Mouse (Mus musculus) gonadal fat pad, adult 2 months (tissue): ENCODE data around the gene Spice1. TPM values are rescaled to one million over a fixed set of nuclear protein-coding genes. Genes with fewer than 3 reads are reported as not detected.

Experiments
- DNase-seq: peaks from one replicate; pipeline ENCODE4 v3.0.0-alpha.2; 2012; ENCODE audit warnings: low read depth
- polyA plus RNA-seq: library from polyadenylated mRNA; depleted of rRNA; stranded (reverse); fragments of >200 nt; gene quantifications from 2 replicates; pipeline ENCODE4 v1.2.3, GENCODE M21; 2012; rRNA removed

Spice1 gene
- 6.3 and 7.4 TPM in 2 replicates for polyA plus RNA-seq

DNA sequence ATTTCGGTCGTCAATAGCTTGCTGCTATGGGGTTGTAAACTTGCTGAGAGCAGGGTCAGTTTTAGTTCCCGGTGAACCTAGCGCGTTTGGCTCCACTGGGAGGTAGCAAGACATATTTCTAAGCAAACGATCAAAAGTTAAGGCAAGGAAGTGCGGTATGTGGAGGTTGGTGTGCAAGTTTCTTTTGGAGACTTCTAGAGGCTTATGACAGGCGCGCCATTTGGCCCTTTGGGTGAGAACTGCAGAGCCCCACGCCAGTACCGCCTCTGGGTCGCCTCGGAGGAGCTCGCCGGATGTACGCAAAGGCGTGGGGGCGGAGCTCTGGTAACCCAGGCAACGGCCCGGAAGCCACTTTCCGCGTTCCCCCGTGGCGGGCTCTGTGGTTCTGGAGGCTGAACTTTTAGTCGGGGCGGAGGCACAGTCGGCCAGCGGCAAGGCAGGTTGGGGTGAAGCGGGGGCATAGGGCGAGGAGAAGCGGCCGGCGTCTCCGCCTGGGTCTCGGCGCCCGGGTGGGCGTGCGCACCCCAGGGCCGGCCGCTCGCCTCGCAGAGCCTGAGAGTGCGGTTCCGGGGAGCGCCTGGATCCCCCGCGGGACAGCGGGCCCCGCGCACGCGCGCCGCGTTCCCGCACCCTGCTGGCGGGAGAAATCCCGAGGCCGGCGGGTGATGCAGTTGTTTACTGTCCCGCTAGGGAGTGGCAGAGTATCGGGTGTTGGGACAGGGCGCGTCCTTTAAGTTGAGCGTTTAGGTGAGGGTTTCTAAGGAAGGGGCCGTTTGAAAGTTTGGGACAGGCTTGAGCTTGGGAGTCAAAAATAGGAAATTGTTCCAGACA is at the start of gene Spice1:
Gene Spice1, plus strand, starts transcription at position 51 of the 831 bp plus-strand sequence.
- no peak for DNase-seq

DNA sequence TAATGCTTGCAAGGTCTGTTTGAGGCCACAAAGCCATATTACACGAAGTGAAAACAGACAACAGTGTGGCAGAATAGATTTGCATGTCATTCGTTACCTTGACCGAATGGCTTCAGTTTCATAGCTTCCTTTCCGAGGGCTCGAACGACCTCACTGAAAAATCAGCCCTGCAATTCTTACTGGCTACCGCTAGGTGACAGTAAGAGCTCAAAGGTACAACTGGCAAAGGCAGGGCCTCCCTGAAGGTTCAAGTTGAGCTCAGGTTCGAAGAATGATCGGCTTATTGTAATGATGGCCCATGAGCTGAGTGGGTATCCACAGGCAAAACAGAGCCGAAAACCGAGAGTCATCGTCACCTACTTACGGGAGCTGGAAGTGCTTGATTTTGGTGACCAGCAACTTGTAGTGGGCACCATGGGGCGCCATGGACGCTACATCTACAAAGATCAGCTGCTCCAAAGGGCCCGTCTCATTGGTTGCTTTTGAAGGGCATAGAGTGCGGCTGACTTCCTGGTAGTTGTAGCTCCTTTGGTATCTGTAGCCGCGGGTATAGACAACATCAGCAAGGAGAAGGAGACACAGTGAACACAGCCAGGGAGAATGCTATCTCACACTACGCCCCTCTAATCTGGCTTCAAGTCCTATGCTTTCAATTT is 47.4 kb upstream of the Spice1 start:
- no peak for DNase-seq

DNA sequence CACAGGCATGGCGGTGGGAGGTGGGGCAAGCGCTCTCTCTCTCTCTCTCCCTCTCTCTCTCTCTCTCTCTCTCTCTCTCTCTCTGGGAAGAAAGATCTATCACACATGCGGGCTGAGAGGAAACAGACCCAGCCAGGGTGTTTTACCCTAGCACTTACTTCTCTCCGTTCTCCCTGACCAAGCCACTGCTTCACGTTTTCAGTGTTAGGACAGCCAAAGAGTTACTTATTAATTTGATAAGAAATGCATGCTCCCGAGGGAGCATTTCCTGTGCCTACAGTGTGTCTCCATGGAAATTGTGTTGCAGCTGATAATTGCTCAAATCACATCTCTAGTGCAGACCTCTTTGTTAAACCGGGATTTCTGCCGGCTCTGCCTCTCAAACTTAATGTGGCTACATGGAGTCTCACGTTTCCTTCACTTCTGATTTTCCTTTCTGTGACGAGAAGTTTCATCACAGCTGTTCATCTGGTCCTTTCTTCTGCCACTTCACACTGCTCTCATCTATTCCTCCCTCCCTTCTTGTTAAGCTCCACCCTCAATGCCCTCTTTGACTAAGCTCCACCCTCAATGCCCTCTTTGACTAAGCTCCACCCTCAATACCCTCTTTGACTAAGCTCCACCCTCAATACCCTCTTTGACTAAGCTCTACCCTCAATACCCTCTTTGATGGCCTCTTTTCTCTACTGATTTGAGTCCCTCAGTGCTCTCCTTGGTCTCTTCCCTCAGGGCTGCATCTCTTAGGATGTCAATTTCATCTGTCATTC is 44.6 kb upstream of the Spice1 start:
- no peak for DNase-seq

DNA sequence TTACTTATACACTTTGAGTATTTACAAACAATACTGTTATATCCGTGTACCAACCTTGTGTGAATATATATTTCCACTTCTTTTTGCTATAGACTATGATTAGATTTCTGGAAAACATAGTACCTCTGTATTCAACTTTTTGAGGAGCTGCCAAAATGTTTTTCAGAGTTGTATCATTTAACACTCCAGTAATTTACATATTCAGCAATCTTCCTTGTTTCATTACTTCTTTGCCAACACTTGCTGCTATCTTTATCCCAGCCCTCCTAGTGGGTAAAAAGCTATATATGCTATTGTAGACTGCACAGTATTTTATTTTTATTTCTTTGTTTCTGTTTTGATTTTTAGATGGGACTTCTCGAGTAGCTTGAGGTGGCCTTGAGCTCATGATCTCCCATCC is 43.1 kb upstream of the Spice1 start:
- DNase-seq = no peak

DNA sequence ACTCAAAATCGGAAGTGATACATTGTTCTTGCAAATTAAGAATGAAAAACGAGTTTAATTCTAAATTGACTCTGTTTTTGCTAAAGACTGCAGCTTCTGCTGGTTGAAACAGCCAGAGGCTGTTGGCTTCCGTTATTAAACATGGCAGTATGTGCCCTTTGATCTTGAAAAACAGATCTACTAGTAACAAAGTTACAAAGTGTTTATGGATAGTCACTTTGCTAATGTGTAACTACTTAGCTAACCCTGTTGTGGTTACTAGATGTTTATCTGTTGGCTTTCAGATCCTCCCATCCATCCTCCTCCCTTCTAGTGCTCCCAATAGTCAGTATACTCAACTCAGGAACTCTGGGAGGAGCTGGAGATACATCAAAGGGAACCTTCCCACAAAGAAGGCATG is 41.3 kb upstream of the Spice1 start:
- DNase-seq = no peak

DNA sequence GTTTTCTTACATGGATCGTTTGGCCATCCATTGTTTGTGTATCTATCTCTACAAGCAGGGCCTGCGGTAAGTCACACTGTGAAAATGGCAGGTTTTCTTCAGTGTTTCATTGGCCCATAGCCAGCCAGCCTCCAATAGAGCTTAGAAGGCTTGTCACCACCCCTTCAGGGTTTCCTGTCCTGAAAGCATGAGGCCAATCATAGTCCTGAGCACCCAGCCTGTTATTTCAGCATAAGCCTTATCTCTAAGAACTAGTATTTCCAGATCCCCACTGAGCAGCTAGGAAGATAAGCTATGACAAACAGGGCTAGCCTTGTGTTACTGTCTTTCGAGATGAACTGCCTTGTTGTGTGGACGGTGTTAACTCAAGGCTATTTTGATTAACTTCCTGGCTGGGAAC is 33.5 kb upstream of the Spice1 start:
- DNase-seq = no peak

DNA sequence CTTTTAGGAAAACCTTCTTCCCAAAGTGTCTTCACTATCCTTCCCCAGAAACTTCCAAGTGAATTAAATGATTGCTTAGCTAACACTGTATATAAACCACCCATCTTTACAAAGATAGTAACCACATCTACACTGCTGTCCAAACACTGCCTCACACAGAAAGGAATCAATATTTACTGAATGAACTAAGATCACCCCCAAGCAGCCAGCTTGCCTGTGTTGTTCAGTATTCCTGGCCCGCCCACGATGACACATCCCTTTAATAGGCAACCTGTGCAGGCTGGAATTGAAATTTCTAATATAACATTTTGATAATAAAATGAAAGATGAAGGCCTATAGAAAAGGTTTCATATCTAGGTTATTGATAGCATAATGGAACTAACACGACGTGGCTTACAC is 30.6 kb upstream of the Spice1 start:
- DNase-seq = no peak

DNA sequence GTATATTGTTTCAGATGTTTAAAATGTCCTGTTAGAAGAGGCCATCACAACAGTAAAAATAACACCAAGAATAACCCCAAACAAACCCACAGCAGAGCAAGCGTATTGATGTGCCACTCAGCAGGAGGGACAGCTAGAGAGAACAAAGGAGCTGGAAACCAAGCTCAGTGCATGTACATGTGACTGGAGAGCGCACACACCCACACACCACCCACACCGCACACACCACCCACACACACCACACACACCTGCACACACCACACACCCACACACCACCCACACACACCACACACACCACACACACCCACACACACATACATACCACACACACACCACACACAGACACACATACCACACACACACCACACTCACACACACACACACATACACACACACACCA is 26.7 kb upstream of the Spice1 start:
- no peak for DNase-seq

DNA sequence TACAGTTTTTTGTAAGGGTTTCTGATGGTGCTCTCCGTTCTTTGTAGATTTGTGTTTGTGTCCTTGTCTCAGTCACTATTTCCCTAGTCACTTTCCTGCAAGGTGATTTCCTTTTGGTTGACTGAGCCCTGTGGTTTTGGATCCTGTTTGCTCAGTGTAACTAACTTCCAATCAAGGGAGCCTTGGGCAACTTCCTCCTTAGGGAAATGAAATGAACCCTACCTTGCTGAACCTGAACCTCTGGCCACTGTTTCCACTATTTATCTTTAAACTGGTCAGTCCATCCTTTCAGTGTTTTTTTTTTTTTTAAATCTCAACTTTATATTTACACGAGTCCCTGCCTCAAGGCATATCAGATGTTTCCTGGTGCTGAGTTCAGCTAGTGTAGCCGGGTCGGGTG is 18.3 kb upstream of the Spice1 start:
- no peak for DNase-seq

DNA sequence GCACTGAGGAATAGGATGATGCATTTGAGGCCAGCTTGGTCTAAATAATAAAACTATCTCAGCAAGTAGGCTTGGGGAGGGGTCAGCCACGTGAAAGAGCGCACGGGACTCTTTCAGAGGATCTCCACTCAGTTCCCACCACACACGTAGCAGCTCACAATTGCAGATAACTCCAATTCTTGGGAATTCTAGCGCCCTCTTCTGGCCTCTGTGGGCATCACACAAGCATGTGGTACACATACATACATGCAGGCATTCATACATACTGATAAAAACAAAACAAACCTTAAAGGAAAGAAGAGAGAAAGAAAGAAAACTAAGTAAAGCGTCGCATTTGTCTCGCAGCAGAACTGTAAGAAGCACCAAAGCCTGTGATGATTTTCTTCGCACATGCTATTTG is 16.3 kb upstream of the Spice1 start:
- DNase-seq = no peak

DNA sequence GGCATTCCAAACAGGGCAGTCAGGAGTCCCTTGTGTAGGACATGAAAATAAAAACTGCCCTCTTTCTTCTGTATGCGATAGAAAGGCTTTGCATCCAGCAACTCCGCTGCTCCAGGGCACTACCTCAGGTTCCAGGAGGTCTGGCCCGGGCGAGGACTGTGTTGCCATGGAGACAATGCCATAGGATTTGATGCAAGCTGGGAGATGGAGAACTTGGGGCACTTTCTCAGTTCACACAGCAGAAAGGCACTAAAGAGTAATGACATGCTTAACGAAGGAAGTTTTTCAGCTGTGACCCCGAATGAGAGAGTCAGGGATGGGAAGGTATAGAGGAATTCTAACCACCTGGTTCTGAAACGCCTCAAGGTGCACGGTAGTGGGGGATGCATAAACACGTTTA is 15.8 kb upstream of the Spice1 start:
- no peak for DNase-seq

DNA sequence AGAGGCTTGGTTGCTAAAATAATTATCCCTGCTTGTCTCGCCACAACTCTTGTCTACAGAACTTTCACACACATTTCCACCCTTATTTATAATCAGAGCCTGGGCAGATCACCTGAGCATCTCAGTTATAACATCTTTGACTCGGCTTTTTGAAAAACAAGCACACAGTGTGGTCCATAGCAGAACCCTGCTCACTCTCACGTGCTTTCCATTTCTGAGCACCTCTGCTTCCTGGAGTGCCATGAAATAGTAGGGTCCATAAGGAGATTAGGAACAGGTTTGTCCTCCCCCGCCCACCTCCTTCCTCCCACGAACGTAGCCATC is 15.3 kb upstream of the Spice1 start:
- DNase-seq = no peak

DNA sequence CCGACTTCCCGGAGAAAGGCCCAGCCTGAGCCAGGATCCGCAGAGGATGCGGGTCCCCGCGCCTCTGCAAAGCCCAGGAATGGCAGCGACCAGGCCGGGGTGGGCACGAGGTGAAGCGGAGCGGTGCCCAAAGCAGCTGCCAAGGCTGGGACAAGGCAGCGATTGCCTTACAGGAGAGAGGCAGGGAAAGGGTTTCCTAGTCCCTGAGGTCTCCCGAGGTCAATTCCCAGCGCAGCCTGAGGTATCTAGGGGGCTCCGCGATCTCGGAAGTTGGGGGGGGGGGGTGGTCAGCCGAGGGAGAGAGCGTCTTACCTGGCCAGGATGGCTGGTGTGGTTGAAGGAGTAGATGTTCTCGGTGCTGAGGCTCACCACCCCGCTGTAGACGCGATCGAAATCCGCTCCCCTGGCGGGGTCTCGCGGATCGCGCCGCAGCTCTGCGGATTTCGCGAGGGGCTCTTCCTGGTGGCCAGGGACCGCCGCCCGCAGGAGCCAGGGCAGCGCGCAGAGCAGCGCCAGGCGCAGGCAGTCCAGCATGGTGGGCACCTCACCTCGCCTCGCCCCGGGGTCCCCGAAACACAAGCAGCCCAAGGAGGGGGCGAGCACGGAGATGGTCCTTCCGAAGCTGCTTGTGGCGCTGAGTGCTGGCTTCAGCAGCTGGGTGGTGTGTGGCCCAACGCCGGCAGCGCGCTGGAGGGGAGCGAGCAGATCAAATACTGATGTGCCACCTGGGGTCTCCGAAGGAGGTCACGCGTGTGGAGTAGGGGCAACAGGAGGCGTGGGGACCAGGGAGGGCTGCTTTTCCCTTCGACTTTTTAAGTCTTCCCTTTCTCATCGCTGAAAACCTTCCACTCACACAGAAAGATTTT is 14.7 kb upstream of the Spice1 start:
- no peak for DNase-seq

DNA sequence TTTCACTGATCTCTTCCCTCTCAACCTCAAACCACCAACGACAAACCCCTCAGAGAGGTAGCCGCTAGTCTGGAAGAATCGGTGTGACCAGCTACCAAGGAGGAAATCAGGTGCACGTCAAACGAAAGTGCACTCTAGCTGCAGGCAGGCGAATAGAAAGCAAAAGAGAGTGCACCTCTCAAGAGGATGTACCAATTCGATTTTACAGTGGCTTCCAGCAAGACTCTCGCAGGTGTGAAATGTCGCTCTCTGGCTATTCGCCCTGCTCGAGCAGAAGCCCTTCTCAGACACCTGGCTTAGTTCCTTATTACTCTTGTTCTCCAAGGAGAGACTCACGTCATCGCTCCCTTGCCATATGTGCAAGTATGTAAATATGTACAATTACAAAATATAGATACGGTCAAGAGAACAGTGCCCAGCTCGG is 14.0 kb upstream of the Spice1 start, which contains the start of gene Sidt1:
Gene Sidt1, minus strand, starts transcription at position 336 of the 424 bp plus-strand sequence.
- DNase-seq = no peak

DNA sequence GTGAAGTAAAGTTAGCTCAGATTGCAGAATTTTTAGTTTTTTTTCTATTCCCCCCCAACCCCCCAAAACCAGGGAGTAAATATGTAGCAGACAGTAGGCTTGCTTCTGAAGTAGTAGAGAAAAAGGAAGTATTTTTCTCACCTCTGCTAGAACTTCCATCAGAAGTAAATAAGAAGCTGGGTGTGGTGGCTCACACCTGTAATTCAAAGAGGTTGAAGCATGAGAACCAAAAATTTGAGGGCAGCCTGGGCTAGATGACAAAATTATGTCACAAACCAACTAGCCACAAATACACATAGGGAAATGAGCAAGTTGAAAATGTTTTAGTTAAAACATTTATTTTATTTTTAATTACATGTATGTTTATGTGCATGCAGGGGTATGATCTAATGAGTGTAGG is 9.4 kb upstream of the Spice1 start:
- no peak for DNase-seq

DNA sequence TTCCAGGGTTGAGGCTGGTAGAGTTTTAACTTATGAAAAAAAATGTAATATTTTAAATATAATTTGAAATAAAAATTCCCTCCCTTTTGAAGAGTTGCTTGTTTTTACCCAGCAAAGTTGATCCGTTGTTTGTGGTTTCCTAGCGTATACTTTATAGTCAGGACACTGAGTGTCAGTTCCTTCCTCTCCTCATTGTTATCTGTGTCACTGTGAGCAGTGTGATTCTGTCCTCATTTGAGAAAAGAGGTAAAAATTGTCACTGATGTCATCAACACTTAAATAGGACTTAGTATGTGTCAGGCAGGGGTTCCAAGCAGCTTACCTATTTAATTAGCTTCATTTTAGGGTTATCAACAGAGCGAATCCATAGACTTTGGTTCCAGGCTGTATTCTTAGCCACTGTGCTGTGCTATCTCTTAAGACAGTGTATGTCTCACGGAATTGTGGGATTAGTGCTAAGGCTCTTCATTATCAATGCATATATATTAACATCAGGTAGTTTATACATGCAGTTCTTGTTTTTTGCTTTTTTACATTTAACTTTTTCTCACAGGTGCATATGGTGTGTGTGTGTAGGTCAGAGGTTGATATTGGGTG is 3.0 kb downstream of the Spice1 start:
- DNase-seq = no peak

DNA sequence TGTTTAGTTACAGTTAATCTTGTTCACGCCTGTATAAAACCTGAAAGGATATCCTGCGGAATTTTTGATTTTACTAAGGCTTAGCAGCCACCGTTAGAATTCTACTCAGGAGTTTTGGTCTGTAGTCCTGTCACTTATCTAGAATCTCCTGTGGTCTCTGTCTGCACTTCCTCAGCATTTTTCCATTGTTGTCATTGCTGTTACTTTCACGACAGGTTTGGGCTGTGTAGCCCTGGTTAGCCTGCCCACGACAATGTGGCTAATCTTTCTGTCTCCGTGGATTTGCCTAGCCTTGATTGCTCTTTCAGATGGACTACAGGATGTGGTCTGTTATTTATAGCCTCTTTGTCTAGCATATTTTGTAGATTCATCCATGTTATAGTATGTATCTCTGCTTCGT is 9.4 kb downstream of the Spice1 start:
- no peak for DNase-seq

DNA sequence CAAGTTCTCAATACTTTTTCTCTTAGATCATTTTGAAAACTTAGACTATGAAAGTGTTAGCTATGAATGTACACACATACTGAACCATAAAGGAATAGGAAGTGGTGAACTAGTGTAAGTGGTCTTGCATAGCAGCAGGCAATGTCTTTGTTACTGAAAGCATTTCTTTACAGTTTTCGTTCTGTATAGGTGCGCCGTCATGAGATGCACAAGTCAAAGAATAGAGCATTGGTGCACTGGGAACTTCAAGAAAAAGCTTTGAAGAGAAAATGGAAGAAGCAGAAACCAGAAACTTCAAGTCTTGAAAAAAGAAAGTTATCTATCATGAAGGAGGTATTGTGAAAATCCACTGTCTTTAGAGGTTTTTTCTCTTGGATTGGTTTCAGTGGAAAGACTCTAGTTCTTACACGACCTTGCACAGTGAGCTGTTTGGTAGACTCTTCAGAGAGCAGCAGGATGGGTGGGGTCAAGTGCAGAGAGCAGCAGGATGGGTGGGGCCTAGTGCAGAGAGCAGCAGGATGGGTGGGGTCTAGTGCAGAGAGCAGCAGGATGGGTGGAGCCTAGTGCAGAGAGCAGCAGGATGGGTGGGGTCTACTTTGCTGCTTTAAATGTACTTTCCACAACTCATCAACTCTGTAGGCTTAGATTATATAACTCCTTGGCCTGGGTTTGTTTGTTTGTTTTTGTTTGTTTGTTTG is 10.8 kb downstream of the Spice1 start:
- DNase-seq = no peak

DNA sequence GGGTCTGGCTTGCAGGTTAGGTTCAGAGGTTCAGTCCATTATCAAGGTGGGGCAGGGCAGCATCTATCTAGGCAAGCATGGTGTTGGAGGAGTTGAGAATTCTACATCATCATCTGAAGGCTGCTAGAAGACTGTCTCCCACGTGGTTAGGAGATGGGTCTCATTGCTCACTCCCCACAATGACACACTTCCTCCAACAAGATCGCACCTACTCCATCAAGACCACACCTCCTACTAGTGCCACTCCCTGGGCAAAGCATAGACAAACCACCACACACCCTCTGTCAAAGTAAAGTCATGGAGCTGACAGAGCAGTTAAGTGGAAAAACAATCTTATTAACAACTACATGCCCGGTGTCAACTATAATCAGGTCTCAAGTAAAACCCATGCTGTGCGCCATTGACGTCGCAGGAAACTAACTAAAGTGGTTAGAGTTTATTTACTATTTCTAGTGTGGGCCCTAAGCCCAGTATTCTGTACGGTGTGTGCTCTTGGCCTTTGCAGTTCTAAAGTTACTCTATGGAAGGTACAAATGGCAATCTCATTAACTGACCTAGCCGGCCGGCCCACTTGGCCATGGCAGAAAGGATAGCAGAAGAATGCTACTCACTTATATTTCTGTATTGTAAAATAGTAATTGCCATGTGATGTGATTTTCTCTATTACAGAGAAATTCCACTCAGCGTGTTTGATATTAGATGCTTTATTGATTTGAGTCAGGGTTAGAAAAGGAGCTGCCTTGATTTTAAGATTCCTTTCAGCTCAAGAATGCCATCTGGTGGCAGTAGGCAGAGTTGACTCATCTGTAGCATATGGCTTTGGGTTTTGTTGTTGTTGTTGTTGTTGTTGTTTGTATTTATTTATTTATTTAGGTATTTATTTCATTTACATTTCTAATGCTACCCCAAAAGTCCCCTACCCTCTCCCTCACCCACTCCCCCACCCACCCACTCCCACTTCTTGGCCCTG is 15.3 kb downstream of the Spice1 start:
- no peak for DNase-seq

DNA sequence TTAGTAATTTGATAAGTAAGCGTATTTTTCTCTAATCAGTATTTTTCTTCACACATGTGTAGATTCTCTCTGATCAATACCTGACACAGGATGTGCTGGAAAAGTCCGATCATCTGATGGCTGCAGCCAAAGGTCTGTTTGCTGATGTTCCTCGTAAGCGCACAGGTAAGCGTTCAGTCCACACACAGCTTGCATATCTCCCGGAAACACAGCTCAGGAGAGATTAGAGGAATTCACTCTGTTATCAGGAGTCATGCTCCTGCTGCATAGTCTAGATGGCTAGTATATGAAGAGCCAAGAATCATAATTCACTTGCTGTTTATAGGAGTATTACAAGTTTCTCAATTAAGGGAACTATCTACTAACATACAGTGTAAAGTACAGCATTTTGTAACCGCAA is 18.6 kb downstream of the Spice1 start:
- no peak for DNase-seq
